Mouse (Mus musculus): ENCODE results near the gene Lax1.

- TF ChIP-seq EP300 (IDR thresholded peaks at IDR 0.05; ENCODE audit: low read depth) (no peak), CTCF (IDR thresholded peaks at IDR 0.05; ENCODE audit: low read depth) (no peak)
Measured at GRCm38 (mm10) chr1:133688301-133688700, 1.6 kb downstream of the Lax1 start.
